Mouse (Mus musculus) fat pad, adult 2 months (tissue): ENCODE measurements around the gene Olfr727.

Experiments used
- DNase-seq: peaks from one replicate; pipeline ENCODE4 v3.0.0-alpha.2; 2011; ENCODE audit warnings: low read depth, low spot score; ENCODE audit errors: extremely low read depth

Olfr727 gene

GRCm38 (mm10) chr14:50122886-50123285 is at the start of gene Olfr727:
Gene Olfr727, plus strand, starts transcription at chr14:50123186.
- no peak for DNase-seq

GRCm38 (mm10) chr14:50090853-50091252 is 32.1 kb upstream of the Olfr727 start, which contains the start of gene Olfr726:
Gene Olfr726, minus strand, starts transcription at chr14:50090953.
- DNase-seq = no peak

- no peak for DNase-seq
Measured at GRCm38 (mm10) chr14:50142580-50142979, 19.6 kb downstream of the Olfr727 start, which contains the start of gene Olfr728. Gene Olfr728, minus strand, starts transcription at chr14:50142680.

GRCm38 (mm10) chr14:50152810-50153209 is 29.8 kb downstream of the Olfr727 start, which contains the start of gene Olfr729:
Gene Olfr729, minus strand, starts transcription at chr14:50152910.
- DNase-seq = no peak
